ENCODE assay signal across 29 mouse cellular contexts in genomic region chr9:63185249-63185648, GRCm38 (mm10). TPM values are rescaled to one million over a fixed set of nuclear protein-coding genes. Genes with fewer than 3 reads are reported as not detected.
"Had no signal": no experiment of that assay in that cellular context is flagged by ENCODE, and none has a peak within 500 bp of the region (broad histone marks: within the 10 kb centered on the region; RNA-seq: fewer than 3 reads in every experiment).

No protein-coding gene starts in this region.

- H3K9ac ChIP-seq: embryonic facial prominence, embryonic 12.5 days; embryonic facial prominence, embryonic 13.5 days; embryonic facial prominence, embryonic 15.5 days; forebrain, embryonic 12.5 days; forebrain, embryonic 13.5 days; forebrain, embryonic 15.5 days; forebrain, postnatal 0 days had no signal

- DNase-seq: cerebellum, adult 18-20 months; cerebellum, adult 2 months; cerebellum, adult 8-10 months; cerebellum, adult 9-10 months; cerebellum, adult 9-11 months; cerebellum, postnatal 10 days; cerebellum, postnatal 14 days; cerebellum, postnatal 25 days; cerebellum, postnatal 36 days; embryo, embryonic 11 days; forebrain, postnatal 0 days; gastrocnemius, adult 2 months; gastrocnemius, postnatal 10 days; gastrocnemius, postnatal 14 days; gastrocnemius, postnatal 25 days; gastrocnemius, postnatal 36 days had no signal

- H3K36me3 ChIP-seq: embryonic facial prominence, embryonic 15.5 days; forebrain, embryonic 12.5 days; forebrain, embryonic 15.5 days had no signal

- ATAC-seq: forebrain, embryonic 13.5 days; forebrain, embryonic 14.5 days; forebrain, embryonic 15.5 days; forebrain, embryonic 16.5 days; forebrain, postnatal 0 days had no signal

- H3K27ac ChIP-seq: embryonic facial prominence, embryonic 10.5 days; embryonic facial prominence, embryonic 12.5 days; embryonic facial prominence, embryonic 13.5 days; embryonic facial prominence, embryonic 15.5 days; forebrain, embryonic 10.5 days; forebrain, embryonic 12.5 days; forebrain, embryonic 13.5 days; forebrain, embryonic 15.5 days; gastrocnemius, adult 2 months had no signal

- H3K4me3 ChIP-seq: embryonic facial prominence, embryonic 10.5 days; embryonic facial prominence, embryonic 12.5 days; embryonic facial prominence, embryonic 13.5 days; embryonic facial prominence, embryonic 15.5 days; erythroblast, embryonic 14.5 days; forebrain, embryonic 10.5 days; forebrain, embryonic 12.5 days; forebrain, embryonic 13.5 days; forebrain, embryonic 15.5 days; gastrocnemius, adult 2 months had no signal

- H3K27me3 ChIP-seq: embryonic facial prominence, embryonic 15.5 days had no signal

- H3K4me2 ChIP-seq: embryonic facial prominence, embryonic 12.5 days; embryonic facial prominence, embryonic 13.5 days; embryonic facial prominence, embryonic 15.5 days; forebrain, embryonic 12.5 days; forebrain, embryonic 13.5 days; forebrain, embryonic 15.5 days had no signal

- H3K9me3 ChIP-seq: embryonic facial prominence, embryonic 10.5 days; embryonic facial prominence, embryonic 12.5 days; embryonic facial prominence, embryonic 13.5 days; embryonic facial prominence, embryonic 15.5 days; forebrain, embryonic 10.5 days; forebrain, embryonic 12.5 days; forebrain, embryonic 13.5 days; forebrain, embryonic 15.5 days had no signal

RNA-seq across cellular contexts. Expression of gene Skor1, which starts 36.5 kb away (rescaled TPM):
- total RNA-seq: common myeloid progenitor, adult 5-6 weeks; granulocyte monocyte progenitor cell, adult 5-6 weeks had no signal
- polyA plus RNA-seq: embryonic facial prominence, embryonic 15.5 days had no signal
